Mouse (Mus musculus): Measurements from ENCODE around the gene Magoh. TPM values are rescaled to one million over a fixed set of nuclear protein-coding genes. Genes with fewer than 3 reads are reported as not detected.

The Magoh gene
- 68.4 TPM for polyA plus RNA-seq (2014; fragmentation: Illumina TruSeq; extraction: RNeasy Lipid Tissue Mini Kit (QIAGEN cat#74804); ENCODE audit: low read depth, low replicate concordance)

GRCm38 (mm10) chr4:107879254-107880050 is at the start of gene Magoh:
Gene Magoh (plus strand): TSS chr4:107879755.

DNA sequence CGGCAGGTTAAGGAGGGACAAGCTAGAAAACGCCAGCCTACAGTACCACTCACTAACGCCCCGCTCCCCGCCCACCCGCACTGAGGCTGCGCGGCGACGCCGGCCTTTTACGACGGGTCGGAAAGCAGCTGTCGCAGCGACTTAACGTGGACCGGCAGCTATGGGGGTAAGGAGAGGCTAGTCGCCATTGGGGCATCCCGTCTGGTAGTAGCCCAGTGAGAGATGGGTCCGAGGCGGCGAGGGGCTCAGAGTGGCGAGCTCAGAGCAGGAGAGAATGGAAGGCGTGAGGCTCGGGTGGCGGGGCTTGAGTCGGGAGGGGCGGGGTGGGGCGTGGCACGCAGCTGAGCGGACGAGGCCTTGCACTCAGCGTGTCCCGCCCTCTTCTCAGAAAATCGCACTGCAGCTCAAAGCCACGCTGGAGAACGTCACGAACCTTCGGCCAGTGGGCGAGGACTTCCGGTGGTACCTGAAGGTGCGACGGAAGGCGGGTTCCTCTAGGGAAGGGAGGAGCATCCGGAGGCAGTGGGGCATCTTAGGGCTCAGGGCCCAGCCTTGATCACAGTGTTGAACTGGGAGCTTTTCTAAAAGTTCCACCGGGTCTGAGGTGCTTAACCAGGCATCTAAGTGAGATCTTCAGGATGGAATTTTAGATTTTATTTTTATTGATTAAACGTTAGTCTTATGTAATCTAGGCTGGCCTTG is 10.3 kb downstream of the Magoh start, which contains the start of gene 0610037L13Rik:
TSS of gene 0610037L13Rik (plus strand) at position 83 of the 702 bp plus-strand sequence.

GRCm38 (mm10) chr4:107923145-107923802 is 43.7 kb downstream of the Magoh start, which contains the start of gene Cpt2:
Gene Cpt2 (minus strand): TSS chr4:107923610.

Other genes starting within 250 kb of the Magoh start
- not detected for gene Dmrtb1, start 195.5 kb upstream of the Magoh start, polyA plus RNA-seq (2014; fragmentation: Illumina TruSeq; extraction: RNeasy Lipid Tissue Mini Kit (QIAGEN cat#74804); ENCODE audit: low read depth, low replicate concordance)
- gene Lrp8, start 77.5 kb upstream of the Magoh start, polyA plus RNA-seq (2014; fragmentation: Illumina TruSeq; extraction: RNeasy Lipid Tissue Mini Kit (QIAGEN cat#74804); ENCODE audit: low read depth, low replicate concordance) = 1.4 TPM
- gene 0610037L13Rik, start 10.1 kb downstream of the Magoh start, polyA plus RNA-seq (2014; fragmentation: Illumina TruSeq; extraction: RNeasy Lipid Tissue Mini Kit (QIAGEN cat#74804); ENCODE audit: low read depth, low replicate concordance) = 68.9 TPM
- gene Cpt2, start 43.9 kb downstream of the Magoh start, polyA plus RNA-seq (2014; fragmentation: Illumina TruSeq; extraction: RNeasy Lipid Tissue Mini Kit (QIAGEN cat#74804); ENCODE audit: low read depth, low replicate concordance) = 266 TPM
- 0.65 TPM for gene Slc1a7, start 88.6 kb downstream of the Magoh start, polyA plus RNA-seq (2014; fragmentation: Illumina TruSeq; extraction: RNeasy Lipid Tissue Mini Kit (QIAGEN cat#74804); ENCODE audit: low read depth, low replicate concordance)
- gene Podn, start 216.7 kb downstream of the Magoh start, polyA plus RNA-seq (2014; fragmentation: Illumina TruSeq; extraction: RNeasy Lipid Tissue Mini Kit (QIAGEN cat#74804); ENCODE audit: low read depth, low replicate concordance) = 40.8 TPM